Mouse (Mus musculus) testis, postnatal 10 days (tissue): Measurements from ENCODE around the gene Flywch1.
A peak's percentile ranks its signal among the peaks of the same experiment; 100 is the strongest.
"Not testable (repeated sequence)": the region's sequence is repeated elsewhere in the genome, so short reads cannot be mapped to it uniquely, and the experiment has no call there.

ENCODE experiments used
- DNase-seq: peaks from one replicate; pipeline ENCODE4 v3.0.0; 2021; ENCODE audit warnings: low spot score

Gene Flywch1

GRCm38 (mm10) chr17:23778447-23778846 is 7.0 kb upstream of the Flywch1 start:
- no peak for DNase-seq

DNA sequence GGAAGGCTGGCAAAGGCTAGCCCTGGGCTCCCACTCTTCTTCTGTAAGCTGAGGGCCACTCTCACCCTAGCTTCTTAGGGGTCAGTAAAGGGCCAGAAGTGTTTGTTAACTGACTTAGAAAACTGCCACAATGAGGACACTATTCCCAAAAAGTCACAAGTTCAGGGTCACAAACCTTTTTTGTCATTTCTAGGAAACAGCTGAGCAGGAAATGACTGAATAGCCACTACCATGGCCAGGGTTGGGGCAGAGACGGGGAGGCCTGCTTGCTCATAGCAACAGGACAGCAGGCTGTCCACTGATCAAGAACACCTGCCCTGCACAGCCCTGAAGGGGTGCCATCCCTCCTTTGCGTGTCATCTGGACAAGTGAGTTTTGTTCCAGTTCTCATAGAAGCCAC is 5.7 kb upstream of the Flywch1 start:
- no peak for DNase-seq

DNA sequence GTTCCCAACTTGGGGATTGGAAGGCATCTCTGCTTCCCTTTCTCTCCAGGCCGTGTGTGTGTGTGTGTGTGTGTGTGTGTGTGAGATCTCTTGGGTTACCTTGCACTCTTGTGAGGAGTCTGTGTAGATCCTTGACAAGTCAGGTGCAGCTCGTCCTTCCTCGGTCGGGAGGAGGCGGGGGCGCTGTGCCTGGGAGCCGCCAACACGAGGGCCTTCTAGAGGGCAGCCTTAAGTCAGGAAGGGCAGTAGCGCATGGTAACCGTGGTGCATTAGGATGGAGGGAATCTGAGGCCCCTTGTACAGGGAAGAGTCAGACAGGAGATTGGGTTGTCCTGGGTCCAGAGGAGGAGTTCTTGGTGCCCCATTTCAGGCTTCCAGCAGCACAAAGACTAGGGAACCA is 4.8 kb upstream of the Flywch1 start:
- DNase-seq: no peak

DNA sequence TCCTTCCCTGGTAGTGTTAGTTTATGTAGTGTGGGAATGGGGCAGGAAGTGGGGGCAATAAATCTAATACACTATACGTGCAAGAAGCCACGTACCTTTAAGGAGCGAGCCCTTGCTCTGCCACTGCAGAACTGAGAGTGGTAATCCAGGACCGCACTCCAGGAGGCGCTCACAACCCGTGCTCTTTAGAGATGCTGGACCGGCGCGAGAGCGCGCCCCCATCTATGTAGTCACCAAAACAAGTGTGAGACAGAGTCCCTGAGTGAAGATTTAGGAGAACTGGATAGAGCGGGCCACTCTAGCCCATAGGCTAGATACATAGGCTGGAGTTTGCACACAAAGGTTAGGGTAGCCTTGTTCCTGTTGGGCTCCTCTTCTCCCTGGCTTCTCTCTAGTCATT is 2.7 kb upstream of the Flywch1 start:
- DNase-seq: peak; percentile 90

GRCm38 (mm10) chr17:23773676-23774075 is 2.3 kb upstream of the Flywch1 start:
- DNase-seq: no peak

DNA sequence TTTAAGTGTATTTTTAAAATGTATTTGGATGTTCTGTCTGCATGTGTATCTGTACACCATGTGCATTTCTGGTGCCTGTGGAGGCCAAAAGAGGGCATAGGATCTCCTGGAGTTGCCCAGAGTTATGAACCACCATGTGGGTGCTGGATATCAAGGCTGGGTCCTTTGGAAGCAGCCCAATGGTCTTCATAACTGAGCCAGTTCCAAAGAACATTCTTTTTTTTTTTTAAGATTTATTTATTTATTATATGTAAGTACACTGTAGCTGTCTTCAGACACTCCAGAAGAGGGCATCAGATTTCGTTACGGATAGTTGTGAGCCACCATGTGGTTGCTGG is 786 bp upstream of the Flywch1 start:
- not testable (repeated sequence) for DNase-seq

DNA sequence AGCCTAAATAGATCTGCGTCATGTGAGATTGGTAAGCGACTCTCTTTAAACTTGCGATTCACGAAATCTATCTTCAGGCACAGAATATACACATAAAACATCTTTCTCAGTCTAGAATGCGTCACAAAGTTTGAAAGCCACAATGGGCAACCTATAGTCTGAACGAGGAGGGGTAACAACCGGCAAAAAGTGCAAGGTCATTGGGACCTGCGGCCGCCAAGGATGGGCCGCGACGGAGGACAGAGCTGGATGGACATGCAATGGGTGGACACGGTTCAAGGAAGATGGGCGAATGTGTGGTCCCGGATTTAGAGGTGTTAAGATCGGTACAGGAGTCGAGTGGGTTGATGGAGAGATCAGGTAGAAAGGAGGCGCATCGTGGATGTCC is 512 bp downstream of the Flywch1 start:
- no peak for DNase-seq

DNA sequence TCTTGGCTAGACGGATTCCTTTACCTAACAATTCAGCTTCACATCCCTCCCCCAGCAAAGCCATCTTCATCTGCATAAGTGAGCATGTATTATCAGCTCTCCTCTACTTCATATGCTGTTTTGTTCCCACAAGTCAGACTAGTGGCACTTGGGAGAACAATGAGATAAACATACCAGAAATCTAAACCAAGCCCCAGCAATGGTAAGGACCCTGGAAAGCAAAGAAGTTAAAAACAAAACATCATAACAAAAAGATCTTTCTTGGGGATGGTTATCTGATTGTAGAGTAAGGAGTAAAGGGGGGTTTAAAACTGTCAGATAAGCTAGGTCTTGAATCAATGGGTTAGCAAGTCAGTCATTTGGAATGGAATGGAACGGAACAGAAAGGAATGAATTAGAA is 909 bp downstream of the Flywch1 start:
- no peak for DNase-seq

- no peak for DNase-seq
Measured at GRCm38 (mm10) chr17:23762976-23763375, 8.4 kb downstream of the Flywch1 start.

DNA sequence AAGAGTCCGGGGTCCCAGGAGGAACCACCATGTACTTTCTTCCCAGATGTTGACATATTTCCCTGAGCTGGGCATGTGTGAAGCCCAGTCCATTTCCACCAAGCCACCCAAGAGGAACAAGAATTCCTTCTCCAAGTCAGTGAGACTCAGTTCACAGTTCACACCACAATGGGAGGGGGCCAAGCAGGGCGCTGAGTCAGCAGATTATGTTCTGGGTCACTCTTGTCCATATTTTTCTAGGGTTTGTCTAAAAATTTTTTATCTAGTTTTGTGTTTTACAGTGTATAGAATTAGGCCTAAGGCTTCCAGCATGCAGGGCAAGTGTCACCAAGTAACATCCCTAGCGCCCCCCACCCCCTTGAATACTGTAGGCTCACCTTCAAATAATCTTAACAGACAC is 10.2 kb downstream of the Flywch1 start:
- no peak for DNase-seq

GRCm38 (mm10) chr17:23760231-23760630 is 11.2 kb downstream of the Flywch1 start:
- no peak for DNase-seq

DNA sequence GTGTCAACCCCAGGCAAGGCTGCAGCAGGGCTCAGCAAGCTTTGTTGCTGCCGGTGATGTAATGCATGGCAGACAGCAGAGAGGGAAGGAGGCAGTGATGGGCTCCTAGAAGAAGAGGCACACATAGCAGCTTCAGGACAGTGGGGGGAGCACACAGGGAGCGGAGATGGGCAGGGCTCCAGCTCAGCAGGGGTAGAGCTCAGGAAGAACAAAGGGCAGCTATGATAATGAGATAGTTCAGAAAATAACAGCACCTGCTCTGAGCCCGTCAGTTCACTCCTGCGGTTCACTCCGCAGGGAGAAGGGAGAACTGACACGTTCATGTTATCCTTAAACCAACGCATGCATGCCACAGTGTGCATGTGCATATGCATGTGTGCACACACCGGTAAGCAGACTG is 12.6 kb downstream of the Flywch1 start:
- DNase-seq: no peak

- no peak for DNase-seq
Measured at GRCm38 (mm10) chr17:23757581-23757980, 13.8 kb downstream of the Flywch1 start.

GRCm38 (mm10) chr17:23755689-23756088 is 15.7 kb downstream of the Flywch1 start:
- DNase-seq: no peak

- no peak for DNase-seq
Measured at GRCm38 (mm10) chr17:23749400-23750191, 21.8 kb downstream of the Flywch1 start.

- peak; percentile 72 for DNase-seq
Measured at GRCm38 (mm10) chr17:23748631-23749391, 22.6 kb downstream of the Flywch1 start.

GRCm38 (mm10) chr17:23748026-23748425 is 23.4 kb downstream of the Flywch1 start:
- no peak for DNase-seq

GRCm38 (mm10) chr17:23747471-23747870 is 23.9 kb downstream of the Flywch1 start:
- no peak for DNase-seq

DNA sequence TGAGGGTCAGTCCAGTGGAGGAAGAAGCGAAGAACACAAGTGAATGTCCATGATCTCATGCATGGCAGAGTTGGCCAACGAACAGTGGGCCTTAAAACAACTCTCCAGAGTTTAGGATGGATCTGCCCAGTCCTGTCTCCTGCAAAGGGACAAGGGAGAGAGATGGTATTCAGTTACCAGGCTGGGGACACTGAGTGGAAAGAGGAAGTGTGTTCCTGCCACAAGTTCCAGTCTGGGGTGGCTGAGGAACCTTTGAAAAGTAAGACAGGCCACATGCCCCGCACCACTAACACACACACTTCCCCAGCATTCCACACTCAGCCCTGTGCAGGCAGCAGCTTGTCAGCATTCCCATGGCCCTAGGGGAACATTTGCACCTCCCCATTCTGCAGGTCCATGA is 24.6 kb downstream of the Flywch1 start:
- no peak for DNase-seq

GRCm38 (mm10) chr17:23746311-23746710 is 25.1 kb downstream of the Flywch1 start:
- no peak for DNase-seq

- DNase-seq: no peak
Measured at GRCm38 (mm10) chr17:23745301-23746251, 25.8 kb downstream of the Flywch1 start, which contains the start of gene Kremen2. TSS of gene Kremen2 (minus strand) at chr17:23745833.

DNA sequence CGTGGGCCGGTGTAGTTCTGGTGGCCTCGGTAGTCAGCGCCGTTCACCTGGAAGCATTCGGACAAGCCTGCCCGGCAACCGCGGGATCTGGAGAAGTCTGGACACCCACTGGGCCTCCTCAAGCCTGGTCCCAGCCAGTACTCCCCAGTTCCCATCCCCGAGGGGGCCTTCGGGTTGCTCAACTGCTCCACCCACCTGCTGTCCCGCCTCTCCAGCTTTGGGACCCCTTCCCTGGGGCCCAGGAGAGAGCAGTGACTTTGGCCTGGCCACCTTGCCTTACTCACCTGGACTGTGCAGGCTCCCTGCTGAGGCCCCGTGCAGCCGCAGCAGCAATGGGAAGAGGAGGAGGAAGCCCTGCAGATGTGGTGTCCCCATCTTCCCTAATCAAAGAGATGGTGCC is 26.8 kb downstream of the Flywch1 start:
- DNase-seq: no peak
